Mouse (Mus musculus) liver, postnatal 0 days (tissue): ENCODE data around the gene Mycbp2. TPM values are rescaled to one million over a fixed set of nuclear protein-coding genes. Genes with fewer than 3 reads are reported as not detected.

Experiments used
- ATAC-seq: fragments of 200-750 bp; cut with Nextera tagmentation; 2 replicates; pipeline ENCODE4 v1.8.0; 2017; ENCODE audit warnings: mild to moderate bottlenecking, moderate library complexity
- DNase-seq: peaks from one replicate; pipeline ENCODE4 v3.0.0-alpha.2; 2016
- H3K27ac ChIP-seq: fragments of 300-500 bp; sonication (generic); 2 replicates; pipeline ENCODE4 v1.5.1; 2014; ENCODE audit warnings: antibody characterized with exemption, moderate library complexity, mild to moderate bottlenecking, low read depth
- H3K27me3 ChIP-seq: fragments of 300-500 bp; sonication (generic); 2 replicates; pipeline ENCODE4 v1.6.1; 2014; ENCODE audit warnings: low read length, control low read depth, mixed read lengths; ENCODE audit not compliant: insufficient read depth
- H3K36me3 ChIP-seq: fragments of 300-500 bp; sonication (generic); replicated peaks from 2 replicates; pipeline ENCODE4 v1.6.1; 2014; ENCODE audit warnings: mild to moderate bottlenecking, control low read depth, low read length, moderate library complexity, mixed read lengths; ENCODE audit not compliant: insufficient read depth
- H3K4me1 ChIP-seq: fragments of 300-500 bp; sonication (generic); 2 replicates; pipeline ENCODE4 v1.6.1; 2014; ENCODE audit warnings: antibody characterized with exemption, mild to moderate bottlenecking, control low read depth; ENCODE audit not compliant: insufficient read depth
- H3K4me2 ChIP-seq: fragments of 300-500 bp; sonication (generic); 2 replicates; pipeline ENCODE4 v1.6.1; 2014; ENCODE audit warnings: low read depth, mild to moderate bottlenecking, low read length, moderate library complexity, mixed read lengths
- H3K4me3 ChIP-seq: fragments of 300-500 bp; sonication (generic); 2 replicates; pipeline ENCODE4 v1.5.1; 2014; ENCODE audit warnings: low read depth, low read length
- H3K9ac ChIP-seq: fragments of 300-500 bp; sonication (generic); replicated peaks from 2 replicates; pipeline ENCODE4 v1.6.1; 2014; ENCODE audit warnings: mild to moderate bottlenecking, moderate library complexity
- H3K9me3 ChIP-seq: fragments of 300-500 bp; sonication (generic); 2 replicates; pipeline ENCODE4 v1.6.1; 2016; ENCODE audit warnings: mild to moderate bottlenecking, control low read depth, low read length, mixed read lengths
- CTCF ChIP-seq: sonication (generic); IDR thresholded peaks from 2 replicates; pipeline ENCODE4 v1.5.1; 2016; ENCODE audit warnings: antibody characterized with exemption, low read depth
- EP300 ChIP-seq: IDR thresholded peaks from 2 replicates; pipeline ENCODE4 v1.6.1; 2016; ENCODE audit warnings: antibody characterized with exemption, low read depth, mild to moderate bottlenecking
- WGBS: fragments of 180-500 bp; shearing (Covaris S2); extraction: QIAGEN DNeasy Blood & Tissue Kit; methylation state at CpG from one replicate; pipeline ENCODE4 v1.1.7; 2014; ENCODE audit not compliant: insufficient replicate concordance; 5-methylcytosine and 5-hydroxymethylcytosine counted together
- polyA plus RNA-seq: library from polyadenylated mRNA; unstranded; fragments of >200 nt; fragmentation: Nextera tagmentation; extraction: Ambion mirVana; gene quantifications from 2 replicates; pipeline ENCODE4 v1.2.1, GENCODE M21; 2015

Gene Mycbp2
- polyA plus RNA-seq, 1 experiment from 2014 or later, result 8.0 TPM

DNA sequence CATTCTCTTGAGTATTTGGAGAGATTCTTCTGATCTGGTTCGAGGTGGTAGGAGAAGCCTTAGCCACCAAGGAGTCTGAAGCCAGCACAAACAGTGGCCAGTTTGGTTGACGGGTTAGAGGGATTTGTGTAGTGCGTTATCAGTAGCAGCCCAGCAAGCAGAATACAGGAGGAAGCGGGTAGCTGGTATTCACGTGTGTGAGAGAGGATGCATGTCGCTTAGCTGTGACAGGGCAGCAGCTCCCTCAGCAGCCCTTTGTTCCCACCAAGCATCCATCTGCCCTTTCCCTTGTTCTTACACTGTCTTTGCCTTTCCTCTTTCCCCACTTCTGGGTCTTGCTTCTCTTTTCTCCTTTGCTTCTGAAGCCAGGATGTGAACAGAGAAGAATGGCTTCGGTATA is 271.4 kb downstream of the Mycbp2 start:
- Histone ChIP-seq H3K9me3 (no peaks in the 10 kb centered on the region), H3K27ac (no peak overlapping the region), H3K4me3 (no peak overlapping the region), H3K9ac (no peak overlapping the region; the same call in 1 of the 2 replicates), H3K4me2 (no peak overlapping the region), H3K4me1 (0 out of 2 replicates have a peak, but pooled peaks cover 2% of the 10 kb centered on the region), H3K27me3 (no peaks in the 10 kb centered on the region), H3K36me3 (peaks cover 58% of the 10 kb centered on the region)
- no peak for ATAC-seq
- TF ChIP-seq EP300 (no peak), CTCF (no peak)
- no peak for DNase-seq
- 68% methylated on average over 7 of the region's 7 CpGs for WGBS

DNA sequence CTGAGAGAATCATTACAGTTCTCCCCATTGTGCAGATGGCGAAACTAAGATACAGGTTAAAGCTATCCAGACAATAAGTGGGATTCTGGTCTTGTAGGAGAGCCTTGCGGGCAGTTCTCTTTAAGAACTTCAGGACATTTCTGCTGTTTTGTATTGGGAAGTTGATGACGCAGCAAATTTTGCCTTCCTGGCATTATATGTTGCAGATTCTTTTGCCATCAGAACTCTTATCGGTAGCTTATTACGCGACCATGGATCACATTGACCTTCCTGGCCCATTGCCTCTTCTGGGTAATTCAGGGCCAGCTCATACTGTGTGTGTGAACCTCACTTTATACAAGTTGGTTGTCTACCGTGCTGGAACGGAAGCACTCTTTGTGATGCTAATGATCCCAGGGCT is 272.8 kb downstream of the Mycbp2 start:
- DNase-seq (no peak), ATAC-seq (no peak)
- H3K9me3 ChIP-seq, result no peaks in the 10 kb centered on the region
- WGBS, result 89% methylated on average over 8 of the region's 8 CpGs
- H3K4me3 ChIP-seq, result no peak overlapping the region
- no peak for TF ChIP-seq CTCF
- TF ChIP-seq EP300, result no peak
- no peak overlapping the region for H3K4me2 ChIP-seq
- no peak overlapping the region for H3K9ac ChIP-seq
- H3K36me3 ChIP-seq, result peaks cover 50% of the 10 kb centered on the region
- H3K27me3 ChIP-seq, result no peaks in the 10 kb centered on the region
- no peak overlapping the region for H3K27ac ChIP-seq
- H3K4me1 ChIP-seq, result peaks cover 8% of the 10 kb centered on the region

DNA sequence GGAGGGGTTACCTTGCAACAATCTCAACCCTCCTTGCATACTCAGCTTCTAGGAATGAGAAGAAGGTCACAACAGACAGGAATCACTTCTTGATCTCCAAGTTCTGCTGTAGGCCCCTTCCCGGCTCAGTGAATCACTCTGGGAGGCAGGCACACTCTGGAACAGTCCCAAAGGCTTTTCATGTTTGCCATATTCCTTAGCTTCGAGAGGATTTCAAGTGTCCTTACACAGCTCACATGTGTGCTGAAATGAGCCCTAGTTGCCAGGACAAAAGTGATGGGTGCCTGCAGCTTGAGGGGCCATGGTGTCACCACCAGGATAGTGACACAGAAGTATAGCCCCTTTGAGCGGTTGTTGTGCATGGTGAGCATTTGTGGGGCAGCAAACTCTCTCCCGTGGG is 273.9 kb downstream of the Mycbp2 start:
- TF ChIP-seq EP300 (no peak), CTCF (no peak)
- H3K4me2 ChIP-seq, result no peak overlapping the region
- H3K9me3 ChIP-seq, result no peaks in the 10 kb centered on the region
- DNase-seq, result no peak
- peaks cover 8% of the 10 kb centered on the region for H3K4me1 ChIP-seq
- H3K9ac ChIP-seq, result no peak overlapping the region
- H3K27me3 ChIP-seq, result no peaks in the 10 kb centered on the region
- H3K4me3 ChIP-seq, result no peak overlapping the region
- no peak for ATAC-seq
- 84% methylated on average over 4 of the region's 4 CpGs for WGBS
- peaks cover 48% of the 10 kb centered on the region for H3K36me3 ChIP-seq
- H3K27ac ChIP-seq, result no peak overlapping the region

DNA sequence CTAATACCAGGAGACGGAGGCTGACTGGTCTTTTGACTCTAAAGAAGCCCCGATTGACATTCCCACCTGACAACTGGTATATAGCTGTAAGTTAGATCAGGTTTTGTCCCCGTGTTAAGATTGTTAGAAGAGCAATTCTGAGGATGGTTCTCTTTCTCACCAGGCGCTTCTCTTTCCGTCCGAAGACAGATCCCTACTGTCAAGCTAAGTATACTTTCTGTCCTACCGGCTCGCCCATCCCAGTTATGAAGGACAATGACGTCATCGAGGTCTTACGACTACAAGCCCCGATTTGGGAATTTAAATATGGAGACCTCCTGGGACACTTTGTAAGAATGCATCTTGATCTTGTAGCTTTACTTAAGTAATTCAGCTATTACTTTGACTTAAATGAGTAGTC is 275.1 kb downstream of the Mycbp2 start:
- 87% methylated on average over 12 of the region's 12 CpGs for WGBS
- no peak for ATAC-seq
- TF ChIP-seq EP300, result no peak
- no peaks in the 10 kb centered on the region for H3K27me3 ChIP-seq
- DNase-seq, result no peak
- peak overlapping the region; percentile 97 for H3K4me2 ChIP-seq
- no peak overlapping the region; the same call in 1 of the 2 replicates for H3K27ac ChIP-seq
- H3K4me1 ChIP-seq, result peaks cover 8% of the 10 kb centered on the region
- no peak overlapping the region for H3K4me3 ChIP-seq
- H3K9ac ChIP-seq, result no peak overlapping the region
- H3K9me3 ChIP-seq, result no peaks in the 10 kb centered on the region
- H3K36me3 ChIP-seq, result peaks cover 39% of the 10 kb centered on the region

DNA sequence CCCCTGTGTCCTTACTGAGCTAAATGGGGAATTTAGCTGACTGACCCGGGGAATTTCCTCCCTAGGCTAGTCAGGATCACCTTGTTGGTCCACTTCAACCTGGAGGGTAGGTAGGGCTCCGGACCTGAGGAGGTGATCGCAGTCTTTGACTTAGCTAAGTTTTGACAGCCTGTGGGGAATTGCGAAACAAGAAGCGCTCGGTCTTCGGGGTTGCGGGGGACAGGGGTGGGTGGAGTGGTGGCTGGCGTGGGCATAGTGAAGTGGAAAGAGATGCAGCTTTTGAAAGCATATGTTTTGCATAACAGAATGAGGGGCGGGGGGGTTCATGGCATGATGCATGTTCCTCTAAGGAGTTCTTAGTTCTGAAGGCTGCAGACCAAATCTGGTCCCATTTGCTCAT is 275.8 kb downstream of the Mycbp2 start:
- Histone ChIP-seq H3K27ac (peak overlapping the region; percentile 93), H3K27me3 (no peaks in the 10 kb centered on the region), H3K4me2 (peak overlapping the region; percentile 97), H3K9me3 (no peaks in the 10 kb centered on the region), H3K9ac (peak overlapping the region; percentile 78), H3K4me1 (peaks cover 8% of the 10 kb centered on the region), H3K36me3 (peaks cover 34% of the 10 kb centered on the region), H3K4me3 (peak overlapping the region; percentile 78)
- DNase-seq, result peak; percentile 31
- TF ChIP-seq EP300 (no peak), CTCF (no peak)
- ATAC-seq, result no peak
- WGBS, result 0% methylated on average over 10 of the region's 10 CpGs

DNA sequence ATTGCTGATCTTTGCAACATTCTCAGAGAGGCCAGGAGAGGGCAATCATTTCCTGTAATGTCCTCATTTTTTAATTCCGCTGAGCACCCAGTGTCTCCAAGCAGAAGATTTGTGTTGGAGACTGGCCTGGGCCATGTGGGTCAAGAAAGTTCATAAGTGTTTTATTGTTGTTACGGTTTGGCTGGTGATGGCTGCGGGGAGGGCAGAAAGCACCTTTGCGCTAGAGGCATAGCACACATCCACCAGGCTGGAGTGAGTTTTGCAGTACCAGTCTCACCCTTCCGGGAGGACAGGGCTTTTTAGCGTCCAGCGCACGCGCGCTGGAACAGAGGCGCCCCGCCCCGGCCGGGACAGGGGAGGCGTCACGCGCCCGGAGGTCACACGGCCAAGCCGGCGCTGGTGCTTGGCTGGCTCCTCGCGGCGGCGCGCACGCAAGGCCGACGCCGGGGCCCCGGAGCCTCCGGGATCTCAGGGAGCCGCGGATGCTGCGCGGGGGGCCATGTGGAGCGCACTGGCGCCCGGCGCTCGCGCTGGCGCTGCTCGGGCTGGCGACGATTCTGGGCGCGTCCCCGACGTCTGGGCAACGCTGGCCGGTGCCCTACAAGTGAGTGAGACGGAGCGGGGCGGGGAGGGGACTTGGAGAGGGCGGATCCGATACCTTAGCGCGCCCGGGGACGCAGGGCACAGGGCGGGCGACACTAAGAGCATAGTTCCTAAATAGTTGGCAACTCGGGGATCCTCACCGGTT is 276.6 kb downstream of the Mycbp2 start, which contains the start of gene Cln5:
TSS of gene Cln5 (plus strand) at position 353 of the 748 bp plus-strand sequence.
- under 1% methylated on average over 55 of the region's 65 CpGs for WGBS
- Histone ChIP-seq H3K4me1 (peaks cover 14% of the 10 kb centered on the region), H3K9ac (peak within 1 kb of the TSS; percentile 78), H3K4me2 (peak within 1 kb of the TSS; percentile 97), H3K27ac (peak within 1 kb of the TSS; percentile 93), H3K36me3 (peaks cover 29% of the 10 kb centered on the region), H3K9me3 (no peaks in the 10 kb centered on the region), H3K27me3 (no peaks in the 10 kb centered on the region), H3K4me3 (peak within 1 kb of the TSS; percentile 78)
- ATAC-seq, result peak; percentile 97
- DNase-seq, result peak; percentile 96
- TF ChIP-seq CTCF (peak; percentile 65), EP300 (peak; percentile 46; the same call in 1 of the 2 replicates)
